Mouse (Mus musculus) heart, postnatal 25 days (tissue): ENCODE data around the gene March5. TPM values are rescaled to one million over a fixed set of nuclear protein-coding genes. Genes with fewer than 3 reads are reported as not detected.
"Not testable (repeated sequence)": the region's sequence is repeated elsewhere in the genome, so short reads cannot be mapped to it uniquely, and the experiment has no call there.

Experiments
- DNase-seq: peaks from one replicate; pipeline ENCODE4 v3.0.0; 2022; ENCODE audit warnings: low spot score
- intact Hi-C: fragments of 180-260 bp; cut with DNase I; formaldehyde crosslinking; loops from one replicate; pipeline ENCODE4 v1.15.1; 2025
- total RNA-seq, 2 experiments: library from RNA; stranded (reverse); gene quantifications; 2 replicates each; pipeline ENCODE4 v1.2.3; 2021

March5 gene
- total RNA-seq, 2 experiments from 2014 or later, result 82.1 to 85.6 TPM

GRCm38 (mm10) chr19:37206641-37207302 is 571 bp upstream of the March5 start:
- intact Hi-C loops, result loop anchor here (5.0 kb wide), 3 partner anchors 139 to 289 kb away; partner anchors contain the start of gene Fgfbp3
- peak; percentile 26 for DNase-seq

GRCm38 (mm10) chr19:37208176-37208755 is 923 bp downstream of the March5 start, which contains the start of gene Cpeb3:
Cpeb3 (minus strand) TSS chr19:37208601.
- DNase-seq, result no peak
- intact Hi-C loops, result loop anchor here (2.0 to 5.0 kb wide), 4 partner anchors 33 to 291 kb away; partner anchors contain the start of gene Fgfbp3

- intact Hi-C loops, result loop anchor here (2.0 to 5.0 kb wide), 4 partner anchors 34 to 292 kb away; partner anchors contain the start of gene Fgfbp3
- DNase-seq, result no peak
These were observed 1.6 kb downstream of the March5 start for GRCm38 (mm10) chr19:37208986-37209385.

GRCm38 (mm10) chr19:37209467-37210128 is 2.3 kb downstream of the March5 start:
- no peak for DNase-seq
- intact Hi-C loops, result loop anchor here (2.0 to 5.0 kb wide), 4 partner anchors 35 to 292 kb away; partner anchors contain the start of gene Fgfbp3

GRCm38 (mm10) chr19:37210457-37210856 is 3.1 kb downstream of the March5 start:
- DNase-seq, result no peak
- intact Hi-C loops, result no loop called here

- intact Hi-C loops, result no loop called here
- no peak for DNase-seq
These were observed 4.1 kb downstream of the March5 start for GRCm38 (mm10) chr19:37211416-37211815.

GRCm38 (mm10) chr19:37214711-37215110 is 7.4 kb downstream of the March5 start:
- intact Hi-C loops, result no loop called here
- DNase-seq, result no peak

- intact Hi-C loops, result no loop called here
- no peak for DNase-seq
These were observed 18.0 kb downstream of the March5 start for GRCm38 (mm10) chr19:37225197-37225862.

GRCm38 (mm10) chr19:37232598-37232997 is 25.3 kb downstream of the March5 start:
- intact Hi-C loops, DNase-seq: not testable (repeated sequence)

- DNase-seq, result no peak
- intact Hi-C loops, result no loop called here
These were observed 26.5 kb downstream of the March5 start for GRCm38 (mm10) chr19:37233561-37234539.

GRCm38 (mm10) chr19:37235818-37236217 is 28.5 kb downstream of the March5 start:
- intact Hi-C loops, result loop anchor here (1.0 kb wide), 1 partner anchor 265 kb away; no protein-coding TSS in a partner anchor
- no peak for DNase-seq

- DNase-seq, result no peak
- intact Hi-C loops, result no loop called here
These were observed 30.0 kb downstream of the March5 start for GRCm38 (mm10) chr19:37237306-37237705.

GRCm38 (mm10) chr19:37237712-37238437 is 30.5 kb downstream of the March5 start:
- intact Hi-C loops, result no loop called here
- DNase-seq, result no peak

- intact Hi-C loops, result no loop called here
- DNase-seq, result no peak
These were observed 31.3 kb downstream of the March5 start for GRCm38 (mm10) chr19:37238651-37239050.

- no peak for DNase-seq
- intact Hi-C loops, result no loop called here
These were observed 31.8 kb downstream of the March5 start for GRCm38 (mm10) chr19:37239096-37239495.

- DNase-seq, result no peak
These were observed 33.9 kb downstream of the March5 start for GRCm38 (mm10) chr19:37241201-37241600.

GRCm38 (mm10) chr19:37242707-37243106 is 35.4 kb downstream of the March5 start:
- intact Hi-C loops, result no loop called here
- DNase-seq, result no peak

More at GRCm38 (mm10) chr19:37241201-37241600, 33.9 kb downstream of the March5 start:
- intact Hi-C loops, result no loop called here

GRCm38 (mm10) chr19:37246859-37247258 is 39.5 kb downstream of the March5 start:
- intact Hi-C loops, result no loop called here
- no peak for DNase-seq
